Mouse (Mus musculus) right cerebral cortex, postnatal 14 days (tissue): ENCODE results near the gene Zfp965.
"Not testable (repeated sequence)": the region's sequence is repeated elsewhere in the genome, so short reads cannot be mapped to it uniquely, and the experiment has no call there.

ENCODE experiments used
- DNase-seq: peaks from one replicate; pipeline ENCODE4 v3.0.0; 2022

Gene Zfp965

DNA sequence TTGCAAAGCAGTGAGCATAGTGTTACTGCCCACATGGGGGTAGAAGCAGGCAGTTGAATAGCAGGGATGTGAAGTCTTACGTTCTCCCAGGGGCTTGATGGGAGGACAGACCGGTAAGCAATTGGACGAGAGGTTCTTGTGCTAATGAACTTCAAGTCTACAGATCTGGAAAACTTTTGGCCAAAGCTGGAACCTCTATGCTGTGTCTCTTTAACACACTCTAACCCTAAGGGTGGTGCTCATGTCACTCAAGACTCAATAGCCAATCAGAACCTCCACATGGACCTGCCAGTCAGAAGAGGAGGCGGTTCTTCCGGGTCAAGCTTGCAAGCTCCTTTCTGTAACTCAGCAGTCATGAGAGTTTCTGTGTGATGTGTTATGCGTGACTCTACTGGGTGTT lies at the start of gene Zfp965:
TSS of gene Zfp965 (plus strand) at position 301 of the 400 bp plus-strand sequence.
- DNase-seq, result not testable (repeated sequence)

DNA sequence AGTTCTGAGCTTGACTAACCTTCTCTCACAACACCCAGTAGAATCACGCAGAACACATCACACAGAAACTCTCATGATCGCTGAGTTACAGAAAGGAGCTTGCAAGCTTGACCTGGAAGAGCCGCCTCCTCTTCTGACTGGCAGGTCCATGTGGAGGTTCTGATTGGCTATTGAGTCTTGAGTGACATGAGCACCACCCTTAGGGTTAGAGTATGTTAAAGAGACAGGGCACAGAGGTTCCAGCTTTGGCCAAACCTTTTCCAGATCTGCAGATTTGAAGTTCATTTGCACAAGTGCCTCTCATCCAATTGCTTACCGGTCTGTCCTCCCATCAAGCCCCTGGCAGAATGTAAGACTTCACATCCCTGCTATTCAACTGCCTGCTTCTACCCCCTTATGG lies 34.1 kb upstream of the Zfp965 start, which contains the start of gene Gm4724:
TSS of gene Gm4724 (minus strand) at position 101 of the 400 bp plus-strand sequence.
- DNase-seq, result not testable (repeated sequence)
